Mouse (Mus musculus) erythroblast, embryonic 14.5 days (primary cell): ENCODE measurements around the gene Tmem102.

Source experiments
- GATA1 ChIP-seq: IDR thresholded peaks from 2 replicates; pipeline ENCODE4 v1.6.1; 2012; ENCODE audit warnings: low read length, inconsistent platforms, mixed read lengths
- TAL1 ChIP-seq: IDR thresholded peaks from 3 replicates; pipeline ENCODE4 v1.6.1; 2012; ENCODE audit warnings: low read length, inconsistent platforms, mixed read lengths

- TF ChIP-seq GATA1 (no peak), TAL1 (no peak)
These were observed 37.9 kb downstream of the Tmem102 start for GRCm38 (mm10) chr11:69767625-69767909.
